Mouse (Mus musculus): Measurements from ENCODE around the gene Gm5916. TPM values are rescaled to one million over a fixed set of nuclear protein-coding genes. Genes with fewer than 3 reads are reported as not detected.

The Gm5916 gene
- not detected in 2 replicates for polyA plus RNA-seq (2014; fragmentation: Nextera tagmentation; extraction: Ambion mirVana)

GRCm38 (mm10) chr9:36128679-36129078, at the start of gene Gm5916:
Gene Gm5916 (minus strand): TSS chr9:36128779.
- Histone ChIP-seq H3K27me3 (ENCODE audit: control insufficient read depth, insufficient read depth, low read length) (no peaks in the 10 kb centered on the region), H3K4me2 (ENCODE audit: low read depth, low read length, severe bottlenecking) (no peak within 1 kb of the TSS), H3K4me1 (replicated peaks; ENCODE audit: control insufficient read depth, insufficient read depth, low read length) (no peaks in the 10 kb centered on the region), H3K9ac (ENCODE audit: low read length) (no peak within 1 kb of the TSS), H3K27ac (ENCODE audit: low read depth, low read length) (no peak within 1 kb of the TSS), H3K36me3 (ENCODE audit: control insufficient read depth, insufficient read depth, low read length) (no peaks in the 10 kb centered on the region), H3K4me3 (ENCODE audit: low read depth, low read length) (no peak within 1 kb of the TSS), H3K9me3 (ENCODE audit: control insufficient read depth, low read length) (no peaks in the 10 kb centered on the region; the same call in 1 of the 2 replicates)
- ATAC-seq (replicated peaks; ENCODE audit: low FRiP score) (no peak), DNase-seq (ENCODE audit: low spot score) (no peak)
- 70% methylated on average over 1 of the region's 1 CpGs for WGBS

Other genes with a start within 250 kb of the Gm5916 start
- not detected in 2 replicates for gene 9230113P08Rik, start 220.4 kb downstream of the Gm5916 start, polyA plus RNA-seq (2014; fragmentation: Nextera tagmentation; extraction: Ambion mirVana)